Mouse (Mus musculus) myocyte (in vitro differentiated cells): ENCODE data around the gene Sorcs2. TPM values are rescaled to one million over a fixed set of nuclear protein-coding genes. Genes with fewer than 3 reads are reported as not detected.

Source experiments
- H3K27me3 ChIP-seq: one replicate; pipeline ENCODE4 v1.6.1; 2011; ENCODE audit not compliant: control insufficient read depth, insufficient read depth, insufficient read length
- H3K36me3 ChIP-seq: one replicate; pipeline ENCODE4 v1.6.1; 2011; ENCODE audit not compliant: control insufficient read depth, insufficient read depth
- H3K4me2 ChIP-seq: one replicate; pipeline ENCODE4 v1.6.1; 2011; ENCODE audit warnings: low read depth, control low read depth
- H3K4me3 ChIP-seq: one replicate; pipeline ENCODE4 v1.5.1; 2011; ENCODE audit warnings: mild to moderate bottlenecking, control low read depth, moderate library complexity
- H3K79me2 ChIP-seq: one replicate; pipeline ENCODE4 v1.6.1; 2011; ENCODE audit not compliant: control insufficient read depth, insufficient read depth
- H3ac ChIP-seq: one replicate; pipeline ENCODE4 v1.6.1; 2011; ENCODE audit not compliant: control insufficient read depth, insufficient read length
- CEBPB ChIP-seq: IDR thresholded peaks from 2 replicates; pipeline ENCODE4 v1.6.1; 2011; ENCODE audit warnings: mild to moderate bottlenecking, moderate library complexity; ENCODE audit not compliant: poor library complexity, insufficient read depth, severe bottlenecking
- E2F4 ChIP-seq: IDR thresholded peaks from one replicate; pipeline ENCODE4 v1.6.1; 2011; ENCODE audit warnings: mild to moderate bottlenecking, control low read depth, moderate library complexity; ENCODE audit not compliant: insufficient read depth
- MAX ChIP-seq: IDR thresholded peaks from one replicate; pipeline ENCODE4 v1.6.1; 2011; ENCODE audit warnings: low read depth, mild to moderate bottlenecking, control low read depth
- MYOD1 ChIP-seq, 3 experiments: IDR thresholded peaks; one replicate each; pipeline ENCODE4 v1.6.1; 2011; ENCODE audit warnings: control low read depth in 2 of 3, low read depth in 2 of 3, mild to moderate bottlenecking in 2 of 3, moderate library complexity in 1 of 3; ENCODE audit not compliant: insufficient read length in 2 of 3, control insufficient read depth in 1 of 3
- MYOG ChIP-seq, 3 experiments: IDR thresholded peaks; one replicate each; pipeline ENCODE4 v1.6.1; 2011; ENCODE audit warnings: control low read depth in 2 of 3, low read depth in 2 of 3, mild to moderate bottlenecking in 2 of 3; ENCODE audit not compliant: insufficient read length in 2 of 3, control insufficient read depth in 1 of 3, insufficient read depth in 1 of 3
- POLR2A ChIP-seq: IDR thresholded peaks from one replicate; pipeline ENCODE4 v1.6.1; 2011; ENCODE audit warnings: low read depth, mild to moderate bottlenecking, control low read depth, moderate library complexity; ENCODE audit not compliant: insufficient read length
- POLR2AphosphoS2 ChIP-seq: IDR thresholded peaks from one replicate; pipeline ENCODE4 v1.6.1; 2011; ENCODE audit warnings: low read depth, control low read depth; ENCODE audit not compliant: insufficient read length
- REST ChIP-seq: IDR thresholded peaks from one replicate; pipeline ENCODE4 v1.6.1; 2011; ENCODE audit warnings: mild to moderate bottlenecking, control low read depth, moderate library complexity; ENCODE audit not compliant: insufficient read depth, insufficient read length
- SRF ChIP-seq: IDR thresholded peaks from one replicate; pipeline ENCODE4 v1.6.1; 2011; ENCODE audit warnings: low read depth; ENCODE audit not compliant: control insufficient read depth, insufficient read length
- TCF12 ChIP-seq: IDR thresholded peaks from one replicate; pipeline ENCODE4 v1.6.1; 2011; ENCODE audit warnings: mild to moderate bottlenecking, control low read depth; ENCODE audit not compliant: poor library complexity, insufficient read depth, severe bottlenecking
- TCF3 ChIP-seq: IDR thresholded peaks from one replicate; pipeline ENCODE4 v1.6.1; 2011; ENCODE audit warnings: low read depth, control low read depth; ENCODE audit not compliant: insufficient read length
- USF1 ChIP-seq: IDR thresholded peaks from one replicate; pipeline ENCODE4 v1.6.1; 2011; ENCODE audit warnings: low read depth, mild to moderate bottlenecking, control low read depth, moderate library complexity
- polyA plus RNA-seq: library from polyadenylated mRNA; unstranded; fragments of >200 nt; fragmentation: generic; extraction: Trizol; gene quantifications from one replicate; pipeline ENCODE4 v1.2.1, GENCODE M21; 2012; ENCODE audit warnings: missing spikeins

Sorcs2 gene
- polyA plus RNA-seq, 1 experiment, result 58.2 TPM

- Histone ChIP-seq H3K4me3 (no peak overlapping the region), H3ac (no peak overlapping the region), H3K36me3 (peaks cover 18% of the 10 kb centered on the region), H3K79me2 (no peaks in the 10 kb centered on the region), H3K27me3 (no peaks in the 10 kb centered on the region), H3K4me2 (no peak overlapping the region)
- no peak for TF ChIP-seq CEBPB
- TF ChIP-seq E2F4, result no peak
- TF ChIP-seq POLR2A, result no peak
- no peak for TF ChIP-seq TCF12
These were observed 340.1 kb downstream of the Sorcs2 start for GRCm38 (mm10) chr5:36057804-36058322.

- H3K27me3 ChIP-seq, result no peaks in the 10 kb centered on the region
- no peaks in the 10 kb centered on the region for H3K79me2 ChIP-seq
- no peak overlapping the region for H3K4me3 ChIP-seq
- H3K4me2 ChIP-seq, result no peak overlapping the region
- H3K36me3 ChIP-seq, result peaks cover 18% of the 10 kb centered on the region
- no peak for TF ChIP-seq MAX
- no peak for TF ChIP-seq E2F4
- TF ChIP-seq CEBPB, result no peak
- TF ChIP-seq POLR2AphosphoS2, result no peak
- no peak for TF ChIP-seq REST
- TF ChIP-seq SRF, result no peak
- H3ac ChIP-seq, result no peak overlapping the region
These were observed 341.0 kb downstream of the Sorcs2 start for GRCm38 (mm10) chr5:36056921-36057320.

DNA sequence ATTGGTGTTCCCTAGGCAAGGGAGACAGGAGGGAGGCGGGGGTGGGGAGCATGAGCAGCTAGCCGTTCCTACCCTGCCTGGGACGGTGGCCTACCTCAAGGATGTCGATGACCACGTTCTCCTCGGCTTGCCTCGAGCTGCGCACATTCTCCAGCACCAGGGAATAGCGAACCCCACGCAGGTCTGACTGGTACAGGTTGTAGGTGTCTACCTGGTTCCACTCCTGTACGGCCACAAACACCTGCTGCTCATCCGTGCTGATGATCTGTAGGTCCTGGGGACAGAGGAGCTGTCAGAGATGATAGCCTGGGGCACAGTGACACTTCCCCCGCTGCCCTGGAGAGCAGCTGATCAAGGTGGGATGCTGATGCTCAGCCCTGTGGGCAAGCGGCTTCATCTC lies 342.1 kb downstream of the Sorcs2 start:
- H3K79me2 ChIP-seq, result no peaks in the 10 kb centered on the region
- H3K36me3 ChIP-seq, result peaks cover 18% of the 10 kb centered on the region
- no peak overlapping the region for H3ac ChIP-seq
- no peaks in the 10 kb centered on the region for H3K27me3 ChIP-seq
- TF ChIP-seq POLR2AphosphoS2 (no peak), MYOD1 (IDR thresholded peaks at IDR 0.05; ENCODE audit: control insufficient read depth in 1 of 3, insufficient read length in 2 of 3, low read depth in 2 of 3) (no peak), POLR2A (no peak), REST (no peak), USF1 (no peak), E2F4 (no peak)
- H3K4me2 ChIP-seq, result no peak overlapping the region
- H3K4me3 ChIP-seq, result no peak overlapping the region

DNA sequence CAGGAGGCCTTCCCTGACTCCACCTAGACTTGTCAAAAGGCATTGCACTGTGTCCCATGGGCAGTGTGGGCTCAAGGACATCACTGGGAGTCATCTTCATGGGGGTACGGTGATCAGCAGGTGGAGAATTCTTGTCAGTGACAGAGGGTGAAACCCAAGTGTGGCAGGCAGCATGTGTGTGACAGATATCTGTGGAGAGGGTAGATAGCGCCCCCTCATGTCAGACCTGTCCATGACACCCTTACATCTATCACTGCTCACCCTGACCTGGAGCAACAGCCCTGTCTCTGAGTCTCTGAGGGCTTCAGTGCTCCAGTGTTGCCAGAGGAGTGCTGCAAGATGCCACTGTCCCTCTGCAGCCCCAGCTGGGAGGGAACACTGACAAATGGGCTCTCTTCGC lies 343.4 kb downstream of the Sorcs2 start:
- no peak overlapping the region for H3ac ChIP-seq

DNA sequence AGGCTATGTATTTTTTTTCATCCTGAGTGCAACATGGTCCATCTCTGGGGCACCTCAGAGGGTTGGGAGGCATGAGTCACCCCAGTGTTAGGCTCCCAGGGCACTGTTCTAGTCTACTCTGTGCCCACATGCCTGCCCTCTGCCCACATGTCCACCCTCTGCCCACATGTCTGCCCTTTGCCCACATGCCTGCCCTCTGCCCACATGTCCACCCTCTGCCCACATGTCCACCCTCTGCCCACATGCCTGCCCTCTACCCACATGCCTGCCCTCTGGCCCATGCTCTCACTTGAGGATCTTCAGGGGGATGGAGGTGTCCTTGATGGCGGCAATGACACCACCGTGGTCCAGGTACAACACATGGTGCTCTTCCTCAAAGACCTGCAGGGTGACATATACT lies 354.8 kb downstream of the Sorcs2 start:
- H3ac ChIP-seq, result no peak overlapping the region

More for the DNA sequence above, 343.4 kb downstream of the Sorcs2 start:
- no peak for TF ChIP-seq MAX
- Histone ChIP-seq H3K4me2 (no peak overlapping the region), H3K4me3 (no peak overlapping the region), H3K36me3 (peaks cover 8% of the 10 kb centered on the region), H3K79me2 (no peaks in the 10 kb centered on the region), H3K27me3 (no peaks in the 10 kb centered on the region)

GRCm38 (mm10) chr5:36041756-36042155 lies 356.2 kb downstream of the Sorcs2 start:
- Histone ChIP-seq H3ac (no peak overlapping the region), H3K27me3 (no peaks in the 10 kb centered on the region), H3K4me2 (no peak overlapping the region), H3K79me2 (no peaks in the 10 kb centered on the region), H3K36me3 (peaks cover 10% of the 10 kb centered on the region), H3K4me3 (no peak overlapping the region)
- TF ChIP-seq MYOD1 (IDR thresholded peaks at IDR 0.05; ENCODE audit: control insufficient read depth in 1 of 3, insufficient read length in 2 of 3, low read depth in 2 of 3), result peak in 1 of 3 experiments; percentile 31
- TF ChIP-seq CEBPB, result no peak
- no peak for TF ChIP-seq MAX
- peak; percentile 13 for TF ChIP-seq POLR2AphosphoS2
- TF ChIP-seq TCF3, result no peak
- TF ChIP-seq SRF, result no peak
- no peak for TF ChIP-seq TCF12
- no peak for TF ChIP-seq REST
- no peak for TF ChIP-seq MYOG (IDR thresholded peaks at IDR 0.05; ENCODE audit: control insufficient read depth in 1 of 3, insufficient read depth in 1 of 3, insufficient read length in 2 of 3, low read depth in 2 of 3)
- TF ChIP-seq E2F4, result no peak
- TF ChIP-seq POLR2A, result peak; percentile 26
- TF ChIP-seq USF1, result no peak

More for the DNA sequence above, 354.8 kb downstream of the Sorcs2 start:
- no peaks in the 10 kb centered on the region for H3K79me2 ChIP-seq
- no peak overlapping the region for H3K4me2 ChIP-seq
- TF ChIP-seq REST (no peak), USF1 (no peak), SRF (no peak), CEBPB (no peak), E2F4 (no peak), TCF3 (peak; percentile 66), TCF12 (peak; percentile 8), MYOD1 (IDR thresholded peaks at IDR 0.05; ENCODE audit: control insufficient read depth in 1 of 3, insufficient read length in 2 of 3, low read depth in 2 of 3) (peak in 2 of 3 experiments; percentile 66 to 85), POLR2AphosphoS2 (no peak), MAX (no peak), MYOG (IDR thresholded peaks at IDR 0.05; ENCODE audit: control insufficient read depth in 1 of 3, insufficient read depth in 1 of 3, insufficient read length in 2 of 3, low read depth in 2 of 3) (peak in 2 of 3 experiments; percentile 93 to 95), POLR2A (no peak)
- H3K27me3 ChIP-seq, result no peaks in the 10 kb centered on the region
- no peak overlapping the region for H3K4me3 ChIP-seq
- H3K36me3 ChIP-seq, result peaks cover 10% of the 10 kb centered on the region
